Mouse (Mus musculus) 416B (cell line): Measurements from ENCODE around the gene Tmub1.
"Not testable (repeated sequence)": the region's sequence is repeated elsewhere in the genome, so short reads cannot be mapped to it uniquely, and the experiment has no call there.

Experiments used
- DNase-seq: peaks from one replicate; pipeline ENCODE4 v3.0.0; 2011; ENCODE audit warnings: low read depth

Tmub1 gene

GRCm38 (mm10) chr5:24424004-24424781 is 23.5 kb downstream of the Tmub1 start:
- DNase-seq = peak; percentile 63

- DNase-seq = peak; percentile 99
Observed at GRCm38 (mm10) chr5:24423129-24424003, 24.3 kb downstream of the Tmub1 start, which contains the start of the genes Cdk5 and Slc4a2. Gene Cdk5, minus strand, starts transcription at chr5:24423530. Gene Slc4a2, plus strand, starts transcription at chr5:24423837.

DNA sequence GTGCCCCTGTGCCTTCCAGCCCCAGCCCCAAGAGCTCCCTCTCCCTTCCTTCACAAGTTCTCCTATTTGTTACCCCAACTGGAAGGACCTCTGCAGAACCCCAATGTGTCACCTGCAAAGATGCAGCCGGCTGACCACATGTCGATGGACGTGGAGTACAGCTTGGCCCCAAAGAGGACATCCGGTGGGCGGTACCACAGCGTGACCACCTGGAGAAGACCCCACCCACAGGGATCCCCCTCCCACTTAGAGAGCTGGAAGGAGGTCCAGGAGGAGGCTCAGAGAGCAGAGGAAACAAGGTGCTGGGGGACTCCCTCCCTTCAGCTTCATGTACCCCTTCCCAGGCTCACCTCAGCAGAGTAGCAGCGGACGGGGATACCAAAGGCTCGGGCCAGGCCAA is 27.3 kb downstream of the Tmub1 start:
- no peak for DNase-seq

DNA sequence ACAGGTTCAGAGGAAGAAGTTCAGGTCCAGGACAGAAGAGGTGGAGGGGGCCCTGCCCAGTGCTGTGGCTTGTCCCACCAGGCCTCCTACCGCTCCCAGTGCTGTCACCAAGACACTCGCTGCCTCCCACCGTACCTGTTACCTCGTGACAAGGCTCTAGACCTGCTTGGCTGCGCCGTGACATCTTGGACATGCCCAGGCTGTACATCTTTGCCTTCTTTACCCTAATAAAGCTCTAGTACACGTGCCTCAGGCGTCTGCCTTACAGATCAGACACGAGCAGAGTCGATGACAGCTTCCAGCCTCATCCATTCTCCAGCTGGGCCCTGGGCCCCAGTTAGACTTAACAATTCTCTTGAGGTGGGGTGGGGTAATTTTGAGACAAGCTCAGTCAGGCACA is 30.1 kb downstream of the Tmub1 start:
- DNase-seq = no peak

DNA sequence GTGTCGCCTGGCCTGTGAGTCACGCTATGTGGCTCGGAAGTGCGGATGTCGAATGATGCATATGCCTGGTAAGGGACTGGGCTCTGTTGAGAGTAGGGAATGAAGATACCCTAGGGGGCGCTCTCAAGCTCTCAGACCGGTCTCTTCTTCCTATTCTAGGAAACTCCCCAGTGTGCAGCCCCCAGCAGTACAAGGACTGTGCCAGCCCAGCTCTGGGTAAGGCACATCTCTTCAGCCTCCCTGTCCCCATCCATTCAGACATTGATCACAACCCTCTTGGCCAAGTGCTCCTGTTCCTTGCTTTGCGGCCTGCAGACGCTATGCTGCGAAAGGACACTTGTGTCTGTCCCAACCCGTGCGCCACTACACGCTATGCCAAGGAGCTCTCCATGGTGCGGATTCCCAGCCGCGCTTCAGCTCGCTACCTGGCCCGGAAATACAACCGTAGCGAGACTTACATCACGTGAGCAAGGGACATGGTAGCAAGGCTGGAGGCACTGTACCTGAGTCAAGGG is 31.4 kb downstream of the Tmub1 start:
- DNase-seq = peak; percentile 88

DNA sequence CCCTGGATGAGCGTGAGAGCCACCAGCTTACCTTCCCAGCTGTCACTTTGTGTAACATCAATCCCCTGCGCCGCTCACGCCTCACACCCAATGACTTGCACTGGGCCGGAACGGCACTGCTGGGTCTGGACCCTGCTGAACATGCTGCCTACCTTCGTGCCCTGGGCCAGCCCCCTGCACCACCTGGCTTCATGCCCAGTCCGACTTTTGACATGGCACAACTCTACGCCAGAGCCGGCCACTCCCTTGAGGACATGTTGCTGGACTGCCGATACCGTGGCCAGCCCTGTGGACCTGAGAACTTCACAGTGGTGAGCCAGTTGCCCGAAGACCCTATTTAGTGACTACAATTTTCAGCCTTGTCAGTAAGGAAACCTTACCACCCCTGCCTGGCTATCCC is 33.7 kb downstream of the Tmub1 start:
- DNase-seq = no peak

- DNase-seq = peak; percentile 75
Observed at GRCm38 (mm10) chr5:24413042-24413693, 34.5 kb downstream of the Tmub1 start, which contains the start of gene Asic3. Gene Asic3, plus strand, starts transcription at chr5:24413392.

DNA sequence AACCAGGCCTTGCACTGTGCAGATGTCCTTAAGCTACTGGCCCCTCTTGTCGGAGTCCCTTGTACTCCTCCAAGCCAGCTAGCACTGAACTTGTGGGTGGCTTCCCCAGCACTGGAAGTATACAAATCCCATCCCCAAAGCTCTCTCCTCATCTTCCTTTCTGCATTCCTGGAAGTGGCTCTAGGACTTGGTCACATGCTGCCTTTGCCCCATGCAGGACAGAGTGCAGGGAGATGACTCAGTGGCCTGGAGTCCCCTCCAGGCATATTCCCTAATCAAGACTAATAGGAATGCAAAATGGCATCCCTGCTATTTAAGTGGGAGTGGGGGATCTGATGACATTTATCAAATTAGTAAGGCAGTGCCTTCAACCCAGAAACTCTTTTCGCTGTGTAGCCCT is 35.6 kb downstream of the Tmub1 start:
- DNase-seq = no peak

- no peak for DNase-seq
Observed at GRCm38 (mm10) chr5:24409466-24409865, 38.2 kb downstream of the Tmub1 start.

DNA sequence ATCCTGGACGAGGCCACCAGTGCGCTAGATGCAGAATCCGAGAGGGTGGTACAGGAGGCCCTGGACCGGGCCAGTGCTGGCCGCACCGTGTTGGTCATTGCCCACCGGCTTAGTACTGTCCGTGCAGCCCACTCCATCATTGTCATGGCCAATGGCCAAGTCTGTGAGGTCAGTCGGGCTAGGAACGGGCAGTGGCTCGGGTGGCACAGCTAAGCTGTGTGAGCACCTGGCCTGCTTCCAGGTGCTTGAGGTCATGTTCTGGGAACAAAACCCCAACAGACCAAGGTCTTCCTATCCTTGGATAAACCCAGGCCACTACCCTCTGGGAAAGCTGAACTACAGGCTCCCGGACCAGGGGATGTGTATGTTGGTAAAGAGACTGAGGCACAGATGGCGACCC is 39.0 kb downstream of the Tmub1 start:
- DNase-seq = no peak

- no peak for DNase-seq
Observed at GRCm38 (mm10) chr5:24405389-24405876, 42.2 kb downstream of the Tmub1 start.

GRCm38 (mm10) chr5:24404594-24405360 is 42.9 kb downstream of the Tmub1 start:
- DNase-seq = peak; percentile 81

GRCm38 (mm10) chr5:24401969-24402368 is 45.7 kb downstream of the Tmub1 start:
- DNase-seq = no peak

GRCm38 (mm10) chr5:24400911-24401605 is 46.6 kb downstream of the Tmub1 start:
- no peak for DNase-seq

DNA sequence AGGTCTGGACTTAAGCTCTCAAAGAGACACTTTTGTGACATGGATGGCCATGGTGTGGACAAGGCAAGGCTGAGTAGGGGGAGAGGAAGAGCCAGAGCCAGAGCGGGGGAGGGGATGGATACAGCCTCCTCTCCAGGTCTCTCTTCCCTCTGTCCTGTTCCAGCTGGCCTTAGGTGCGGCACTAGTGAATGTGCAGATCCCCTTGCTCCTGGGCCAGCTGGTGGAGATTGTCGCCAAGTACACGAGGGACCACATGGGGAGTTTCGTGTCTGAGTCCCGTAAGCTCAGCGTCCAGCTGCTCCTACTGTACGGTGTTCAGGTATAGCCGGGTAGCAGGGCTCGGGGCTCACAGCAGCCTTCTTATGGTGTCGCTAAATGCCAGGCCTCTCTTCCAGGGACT is 47.3 kb downstream of the Tmub1 start:
- DNase-seq = no peak

GRCm38 (mm10) chr5:24399686-24400085 is 48.0 kb downstream of the Tmub1 start:
- no peak for DNase-seq

DNA sequence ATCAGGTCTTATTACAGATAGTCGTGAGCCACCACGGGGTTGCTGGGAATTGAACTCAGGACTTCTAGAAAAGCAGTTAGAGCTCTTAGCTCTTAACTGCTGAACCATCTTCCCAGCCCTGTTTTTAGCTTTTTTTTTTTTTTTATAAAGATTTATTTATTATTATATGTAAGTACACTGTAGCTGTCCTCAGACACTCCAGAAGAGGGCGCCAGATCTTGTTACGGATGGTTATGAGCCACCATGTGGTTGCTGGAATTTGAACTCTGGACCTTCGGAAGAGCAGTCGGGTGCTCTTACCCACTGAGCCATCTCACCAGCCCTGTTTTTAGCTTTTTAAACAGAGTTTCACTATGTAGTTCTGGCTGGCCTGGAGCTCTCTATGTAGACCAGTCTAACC is 51.4 kb downstream of the Tmub1 start:
- DNase-seq = not testable (repeated sequence)
